In genomic region chr12:89993273-89993672, GRCm38 (mm10) we compare ENCODE assay signal across 35 mouse cellular contexts.
"Had no signal": no experiment of that assay in that cellular context is flagged by ENCODE, and none has a peak within 500 bp of the region (broad histone marks: within the 10 kb centered on the region; RNA-seq: fewer than 3 reads in every experiment).

No protein-coding gene starts in this region.

- H3K27me3 ChIP-seq: heart, embryonic 12.5 days; heart, embryonic 13.5 days; heart, embryonic 15.5 days; hindbrain, embryonic 12.5 days; hindbrain, embryonic 13.5 days; hindbrain, embryonic 15.5 days; intestine, embryonic 15.5 days; kidney, embryonic 15.5 days had no signal

- H3K4me1 ChIP-seq: heart, embryonic 10.5 days; heart, embryonic 12.5 days; heart, embryonic 13.5 days; heart, embryonic 15.5 days; hindbrain, embryonic 10.5 days; hindbrain, embryonic 12.5 days; hindbrain, embryonic 13.5 days; hindbrain, embryonic 15.5 days; intestine, embryonic 15.5 days; kidney, embryonic 15.5 days had no signal

- H3K4me2 ChIP-seq: heart, embryonic 11.5 days; heart, embryonic 12.5 days; heart, embryonic 13.5 days; heart, embryonic 15.5 days; hindbrain, embryonic 12.5 days; hindbrain, embryonic 13.5 days; hindbrain, embryonic 14.5 days; hindbrain, embryonic 15.5 days; intestine, embryonic 15.5 days; kidney, embryonic 15.5 days had no signal

- H3K4me3 ChIP-seq: heart, embryonic 10.5 days; heart, embryonic 12.5 days; heart, embryonic 13.5 days; heart, embryonic 15.5 days; hindbrain, embryonic 10.5 days; hindbrain, embryonic 12.5 days; hindbrain, embryonic 13.5 days; hindbrain, embryonic 15.5 days; intestine, embryonic 15.5 days; kidney, embryonic 15.5 days; layer of hippocampus, adult 2 months; left cerebral cortex, adult 2 months had no signal

- H3K36me3 ChIP-seq: heart, embryonic 10.5 days; heart, embryonic 12.5 days; heart, embryonic 13.5 days; heart, embryonic 15.5 days; hindbrain, embryonic 10.5 days; hindbrain, embryonic 12.5 days; hindbrain, embryonic 13.5 days; hindbrain, embryonic 15.5 days; intestine, embryonic 15.5 days; kidney, embryonic 15.5 days had no signal

- H3K27ac ChIP-seq: heart, embryonic 10.5 days; heart, embryonic 13.5 days; heart, embryonic 15.5 days; hindbrain, embryonic 10.5 days; hindbrain, embryonic 12.5 days; hindbrain, embryonic 13.5 days; hindbrain, embryonic 14.5 days; hindbrain, embryonic 15.5 days; hindbrain, postnatal 0 days; intestine, embryonic 15.5 days; kidney, embryonic 15.5 days; kidney, postnatal 0 days; layer of hippocampus, adult 2 months; left cerebral cortex, adult 2 months had no signal

- H3K9me3 ChIP-seq: heart, embryonic 10.5 days; heart, embryonic 12.5 days; heart, embryonic 13.5 days; heart, embryonic 15.5 days; hindbrain, embryonic 10.5 days; hindbrain, embryonic 12.5 days; hindbrain, embryonic 13.5 days; hindbrain, embryonic 15.5 days; intestine, embryonic 15.5 days; kidney, embryonic 15.5 days had no signal

- ATAC-seq: hindbrain, embryonic 16.5 days; hindbrain, postnatal 0 days; inflammation-experienced regulatory T-cells, adult 6 months; intestine, embryonic 15.5 days; intestine, embryonic 16.5 days; intestine, postnatal 0 days had no signal

- H3K9ac ChIP-seq: heart, embryonic 12.5 days; heart, embryonic 13.5 days; heart, embryonic 15.5 days; hindbrain, embryonic 12.5 days; hindbrain, embryonic 13.5 days; hindbrain, embryonic 14.5 days; hindbrain, embryonic 15.5 days; intestine, embryonic 15.5 days; kidney, embryonic 15.5 days had no signal

- DNase-seq: heart, postnatal 10 days; heart, postnatal 14 days; heart, postnatal 36 days; heart, postnatal 4 days; kidney, adult 11 months; kidney, adult 18-20 months; kidney, adult 2 months; kidney, adult 8-10 months; kidney, adult 9 months; kidney, postnatal 14 days; kidney, postnatal 25 days; kidney, postnatal 36 days; kidney, postnatal 4 days; layer of hippocampus, adult 9-11 months; layer of hippocampus, postnatal 36 days had no signal
